Mouse (Mus musculus) kidney, embryonic 15.5 days (tissue): ENCODE results near the gene Sox10. TPM values are rescaled to one million over a fixed set of nuclear protein-coding genes. Genes with fewer than 3 reads are reported as not detected.
A peak's percentile ranks its signal among the peaks of the same experiment; 100 is the strongest.

Source experiments
- ATAC-seq: fragments of 200-750 bp; cut with Nextera tagmentation; replicated peaks from 2 replicates; pipeline ENCODE4 v1.8.0; 2017; ENCODE audit warnings: moderate TSS enrichment; ENCODE audit not compliant: low FRiP score
- H3K27ac ChIP-seq: fragments of 300-500 bp; sonication (generic); 2 replicates; pipeline ENCODE4 v1.5.1; 2015; ENCODE audit warnings: mild to moderate bottlenecking, inconsistent platforms
- H3K27me3 ChIP-seq: fragments of 300-500 bp; sonication (generic); 2 replicates; pipeline ENCODE4 v1.6.1; 2015; ENCODE audit warnings: inconsistent platforms
- H3K36me3 ChIP-seq: fragments of 300-500 bp; sonication (generic); 2 replicates; pipeline ENCODE4 v1.6.1; 2015; ENCODE audit warnings: inconsistent platforms
- H3K4me1 ChIP-seq: fragments of 300-500 bp; sonication (generic); 2 replicates; pipeline ENCODE4 v1.6.1; 2015; ENCODE audit warnings: inconsistent platforms
- H3K4me2 ChIP-seq: fragments of 300-500 bp; sonication (generic); 2 replicates; pipeline ENCODE4 v1.6.1; 2015; ENCODE audit warnings: moderate library complexity, mild to moderate bottlenecking, inconsistent platforms
- H3K4me3 ChIP-seq: fragments of 300-500 bp; sonication (generic); replicated peaks from 2 replicates; pipeline ENCODE4 v1.5.1; 2015; ENCODE audit warnings: mild to moderate bottlenecking, inconsistent platforms
- H3K9ac ChIP-seq: fragments of 300-500 bp; sonication (generic); 2 replicates; pipeline ENCODE4 v1.6.1; 2015; ENCODE audit warnings: mild to moderate bottlenecking, inconsistent platforms
- H3K9me3 ChIP-seq: fragments of 300-500 bp; sonication (generic); replicated peaks from 2 replicates; pipeline ENCODE4 v1.6.1; 2016; ENCODE audit warnings: inconsistent platforms
- WGBS: fragments of 180-500 bp; shearing (Covaris S2); methylation state at CpG from one replicate; pipeline ENCODE4 v1.1.7; 2015; ENCODE audit warnings: mixed read lengths; 5-methylcytosine and 5-hydroxymethylcytosine counted together
- polyA plus RNA-seq: library from polyadenylated mRNA; unstranded; fragments of >200 nt; fragmentation: Nextera tagmentation; extraction: Ambion mirVana; gene quantifications from 2 replicates; pipeline ENCODE4 v1.2.1, GENCODE M21; 2015

The Sox10 gene
- 0.40 and 0.96 TPM in 2 replicates for polyA plus RNA-seq

DNA sequence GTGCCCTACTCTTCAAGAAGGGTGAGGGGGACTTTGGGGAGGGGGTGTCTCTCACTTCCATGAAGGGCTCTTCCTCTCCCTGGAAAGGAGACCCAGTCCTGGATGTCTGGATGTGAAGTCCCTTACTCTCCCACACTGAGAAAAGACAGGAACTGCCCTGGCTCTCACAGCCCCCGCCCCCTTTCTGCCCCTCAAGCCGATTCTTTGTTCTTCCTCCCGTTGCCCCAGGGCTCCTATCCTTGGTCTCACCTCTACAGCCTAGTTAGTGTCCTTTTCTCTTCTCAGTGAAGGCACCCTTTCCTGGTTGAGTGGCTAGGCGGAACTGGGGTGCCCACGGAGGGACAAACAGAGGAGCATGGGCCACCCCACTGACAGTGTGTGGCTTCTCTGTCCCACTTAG, at the start of gene Sox10:
Sox10 (minus strand) TSS at position 101 of the 400 bp plus-strand sequence.
- H3K27ac ChIP-seq = no peak within 1 kb of the TSS
- peaks cover 62% of the 10 kb centered on the region for H3K27me3 ChIP-seq
- H3K4me1 ChIP-seq = peaks cover 19% of the 10 kb centered on the region
- no peak for ATAC-seq
- WGBS = 56% methylated on average over 5 of the region's 5 CpGs
- H3K36me3 ChIP-seq = no peaks in the 10 kb centered on the region
- H3K4me3 ChIP-seq = no peak within 1 kb of the TSS
- H3K9ac ChIP-seq = no peak within 1 kb of the TSS
- no peaks in the 10 kb centered on the region for H3K9me3 ChIP-seq
- H3K4me2 ChIP-seq = no peak within 1 kb of the TSS

DNA sequence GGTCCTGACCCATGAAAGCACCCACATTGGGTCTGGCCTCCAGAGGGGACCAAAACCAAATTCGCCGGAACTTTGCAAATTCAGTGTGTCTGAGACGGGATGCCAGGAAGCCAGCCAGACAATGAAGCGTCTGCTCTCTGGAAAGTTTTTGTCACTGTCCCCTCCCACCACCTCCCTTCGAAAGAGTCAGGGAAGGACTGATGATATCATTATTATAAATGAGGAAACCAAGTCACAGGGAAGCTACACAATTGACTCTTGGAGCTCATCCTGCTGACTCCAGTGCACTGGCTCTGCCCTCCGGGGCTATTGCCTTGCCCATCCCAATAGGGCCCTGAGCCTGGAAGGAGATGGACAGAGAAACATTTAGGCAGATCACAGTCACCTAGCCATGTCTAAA, 48.6 kb upstream of the Sox10 start:
- H3K4me3 ChIP-seq = no peak overlapping the region
- no peaks in the 10 kb centered on the region for H3K27me3 ChIP-seq
- H3K9me3 ChIP-seq = no peaks in the 10 kb centered on the region
- no peak for ATAC-seq
- H3K27ac ChIP-seq = no peak overlapping the region
- H3K4me2 ChIP-seq = no peak overlapping the region
- whole genome bisulfite sequencing = 77% methylated on average over 6 of the region's 6 CpGs
- no peak overlapping the region for H3K9ac ChIP-seq
- H3K36me3 ChIP-seq = no peaks in the 10 kb centered on the region
- peaks cover 11% of the 10 kb centered on the region for H3K4me1 ChIP-seq

DNA sequence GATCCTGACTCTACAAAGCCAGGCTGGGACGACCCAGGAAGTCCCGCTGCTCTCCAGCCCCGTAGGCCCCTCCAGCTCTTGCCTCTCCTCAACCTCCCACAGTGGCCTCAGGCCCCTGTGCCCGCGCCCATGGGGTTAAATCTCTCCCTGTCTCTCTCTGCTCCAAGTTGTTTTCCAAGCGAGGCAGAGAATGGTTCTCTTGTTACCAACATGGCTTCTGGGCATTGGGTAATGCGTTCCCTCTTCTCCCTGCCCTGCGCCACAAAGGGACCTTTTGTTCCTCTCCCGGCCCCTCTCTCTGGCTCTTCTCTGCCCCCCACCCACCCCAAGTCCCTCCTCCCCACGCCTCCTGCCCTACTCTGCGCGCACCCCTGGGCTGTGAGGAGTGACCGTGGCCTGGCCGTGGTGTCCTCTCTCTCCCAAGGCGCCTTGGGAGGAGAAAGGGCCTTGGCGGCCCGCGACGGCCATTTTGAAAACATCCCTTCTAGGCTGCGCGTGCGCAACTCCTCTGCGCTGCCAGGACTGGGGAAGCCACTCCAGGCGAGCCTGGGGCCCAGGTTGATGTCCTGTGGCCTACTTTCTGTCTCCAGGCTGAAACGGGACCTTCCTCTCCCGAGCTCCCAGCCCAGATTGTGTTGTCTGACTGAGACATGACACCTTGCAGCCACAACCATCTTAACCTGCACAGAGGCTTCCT, 47.9 kb upstream of the Sox10 start:
- Histone ChIP-seq H3K27me3 (no peaks in the 10 kb centered on the region), H3K9ac (no peak overlapping the region), H3K27ac (0 out of 2 replicates have a peak overlapping the region, but pooled peaks have one; percentile 3), H3K9me3 (no peaks in the 10 kb centered on the region), H3K4me2 (no peak overlapping the region), H3K36me3 (no peaks in the 10 kb centered on the region), H3K4me1 (peaks cover 11% of the 10 kb centered on the region), H3K4me3 (no peak overlapping the region)
- no peak for ATAC-seq
- 83% methylated on average over 26 of the region's 26 CpGs for WGBS

DNA sequence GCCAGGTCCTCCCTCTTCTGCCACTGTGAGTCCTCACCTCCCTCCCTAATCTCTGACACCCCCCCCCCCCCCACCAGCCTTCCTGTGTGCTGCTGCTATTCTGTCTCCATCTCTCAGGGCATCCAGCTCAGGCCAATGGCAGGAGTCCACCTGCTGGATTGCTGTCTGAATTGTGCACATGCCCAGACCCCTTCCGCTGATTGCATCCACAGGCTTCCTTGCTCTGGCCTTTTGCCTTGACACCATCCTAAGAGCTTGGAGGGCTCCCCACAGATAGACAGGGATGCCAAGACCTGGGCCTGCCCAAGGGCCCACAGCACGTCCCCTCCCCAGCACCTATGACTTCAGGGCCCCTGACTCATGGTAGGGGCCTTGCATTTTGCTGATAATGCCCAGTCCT, 45.3 kb upstream of the Sox10 start:
- H3K4me2 ChIP-seq = no peak overlapping the region
- peaks cover 11% of the 10 kb centered on the region for H3K4me1 ChIP-seq
- 73% methylated on average over 2 of the region's 2 CpGs for WGBS
- no peaks in the 10 kb centered on the region for H3K27me3 ChIP-seq
- ATAC-seq = no peak
- H3K36me3 ChIP-seq = no peaks in the 10 kb centered on the region
- no peaks in the 10 kb centered on the region for H3K9me3 ChIP-seq
- no peak overlapping the region for H3K4me3 ChIP-seq
- H3K9ac ChIP-seq = no peak overlapping the region
- H3K27ac ChIP-seq = no peak overlapping the region

DNA sequence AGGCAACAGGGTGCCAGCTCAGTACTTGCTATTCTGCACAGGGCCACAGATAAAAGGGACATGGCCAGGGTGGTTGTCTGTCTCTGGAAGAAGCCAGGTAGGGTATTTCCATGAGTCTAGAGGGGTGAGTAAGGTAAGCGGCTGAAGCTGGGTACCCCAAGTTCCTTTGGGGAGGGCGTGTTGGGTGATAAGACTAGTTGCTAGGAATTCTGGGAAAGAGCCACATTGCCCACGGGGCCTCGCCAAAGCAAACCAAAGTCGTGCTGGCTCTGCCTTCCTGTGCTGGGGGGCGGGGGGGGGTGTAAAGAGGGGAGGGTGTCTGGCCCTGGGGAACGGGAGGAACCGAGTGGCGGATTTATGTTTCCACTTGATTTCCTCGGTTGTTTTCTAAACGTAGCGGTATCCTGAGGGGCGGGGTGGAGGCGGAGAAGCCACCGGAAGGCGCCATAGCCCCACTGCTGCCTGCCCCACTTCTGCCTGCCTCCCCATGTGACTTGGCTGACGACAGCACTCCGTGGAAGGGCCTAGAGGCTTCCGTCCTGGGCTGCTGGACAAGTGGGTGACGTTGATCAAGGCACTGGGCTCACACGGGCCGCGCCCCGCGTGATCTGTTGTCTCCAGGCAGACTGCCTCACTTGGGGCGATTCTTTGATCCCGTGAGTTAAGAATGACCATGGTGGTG, 43.9 kb upstream of the Sox10 start:
- no peaks in the 10 kb centered on the region for H3K27me3 ChIP-seq
- H3K27ac ChIP-seq = no peak overlapping the region
- H3K9ac ChIP-seq = no peak overlapping the region
- 71% methylated on average over 27 of the region's 27 CpGs for WGBS
- H3K4me2 ChIP-seq = 0 out of 2 replicates have a peak overlapping the region, but pooled peaks have one; percentile 9
- H3K36me3 ChIP-seq = no peaks in the 10 kb centered on the region
- H3K4me3 ChIP-seq = no peak overlapping the region
- 0 out of 2 replicates have a peak, but pooled peaks have one; percentile 28 for ATAC-seq
- H3K4me1 ChIP-seq = peaks cover 11% of the 10 kb centered on the region
- H3K9me3 ChIP-seq = no peaks in the 10 kb centered on the region

DNA sequence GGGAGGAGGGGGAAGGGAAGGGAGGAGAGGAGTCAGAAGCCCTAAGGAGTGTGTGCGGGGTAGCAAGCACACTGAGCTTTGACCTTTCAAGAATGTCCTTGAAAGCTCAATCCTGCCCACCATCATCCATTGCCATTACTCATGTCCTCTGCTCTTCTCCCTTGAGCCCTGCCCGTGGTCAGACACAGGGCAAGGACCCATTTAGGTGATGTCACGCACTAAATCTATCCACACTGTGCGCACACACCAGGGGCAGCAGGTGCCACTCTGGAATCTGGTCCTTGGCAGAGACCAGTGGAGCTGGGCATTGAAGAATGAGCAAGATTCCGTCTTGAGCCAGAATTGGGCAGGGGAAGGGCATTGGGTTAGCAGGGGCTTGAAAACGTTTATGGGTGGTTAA, 43.2 kb upstream of the Sox10 start:
- H3K4me1 ChIP-seq = peaks cover 11% of the 10 kb centered on the region
- H3K4me3 ChIP-seq = no peak overlapping the region
- ATAC-seq = no peak
- H3K4me2 ChIP-seq = no peak overlapping the region
- H3K9me3 ChIP-seq = no peaks in the 10 kb centered on the region
- no peaks in the 10 kb centered on the region for H3K27me3 ChIP-seq
- 62% methylated on average over 6 of the region's 6 CpGs for WGBS
- H3K36me3 ChIP-seq = no peaks in the 10 kb centered on the region
- no peak overlapping the region for H3K9ac ChIP-seq
- H3K27ac ChIP-seq = no peak overlapping the region

DNA sequence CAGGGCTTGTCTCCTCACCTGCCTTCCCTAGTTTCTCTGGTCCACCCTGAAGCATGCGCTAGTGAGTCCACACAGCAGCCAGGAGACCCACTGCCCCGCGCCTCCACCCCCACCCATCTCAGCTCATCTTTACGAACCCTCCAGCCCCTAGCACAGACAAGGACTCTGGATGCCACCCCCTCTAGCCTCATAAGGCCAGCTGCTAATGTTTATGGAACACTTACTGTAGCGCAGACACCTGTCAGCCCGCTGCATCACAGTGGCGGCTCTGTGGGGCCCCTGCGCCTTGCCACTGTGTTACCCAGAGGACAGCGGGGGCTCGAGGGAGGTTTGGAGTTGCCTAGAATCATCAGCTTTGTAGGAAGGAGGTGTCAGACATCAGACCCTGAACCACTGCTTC, 37.5 kb upstream of the Sox10 start:
- Histone ChIP-seq H3K27me3 (peaks cover 9% of the 10 kb centered on the region; the same call in 1 of the 2 replicates), H3K9me3 (no peaks in the 10 kb centered on the region), H3K27ac (no peak overlapping the region), H3K4me2 (no peak overlapping the region), H3K4me1 (peaks cover 21% of the 10 kb centered on the region), H3K4me3 (no peak overlapping the region), H3K36me3 (no peaks in the 10 kb centered on the region), H3K9ac (no peak overlapping the region)
- WGBS = 34% methylated on average over 10 of the region's 10 CpGs
- ATAC-seq = no peak

DNA sequence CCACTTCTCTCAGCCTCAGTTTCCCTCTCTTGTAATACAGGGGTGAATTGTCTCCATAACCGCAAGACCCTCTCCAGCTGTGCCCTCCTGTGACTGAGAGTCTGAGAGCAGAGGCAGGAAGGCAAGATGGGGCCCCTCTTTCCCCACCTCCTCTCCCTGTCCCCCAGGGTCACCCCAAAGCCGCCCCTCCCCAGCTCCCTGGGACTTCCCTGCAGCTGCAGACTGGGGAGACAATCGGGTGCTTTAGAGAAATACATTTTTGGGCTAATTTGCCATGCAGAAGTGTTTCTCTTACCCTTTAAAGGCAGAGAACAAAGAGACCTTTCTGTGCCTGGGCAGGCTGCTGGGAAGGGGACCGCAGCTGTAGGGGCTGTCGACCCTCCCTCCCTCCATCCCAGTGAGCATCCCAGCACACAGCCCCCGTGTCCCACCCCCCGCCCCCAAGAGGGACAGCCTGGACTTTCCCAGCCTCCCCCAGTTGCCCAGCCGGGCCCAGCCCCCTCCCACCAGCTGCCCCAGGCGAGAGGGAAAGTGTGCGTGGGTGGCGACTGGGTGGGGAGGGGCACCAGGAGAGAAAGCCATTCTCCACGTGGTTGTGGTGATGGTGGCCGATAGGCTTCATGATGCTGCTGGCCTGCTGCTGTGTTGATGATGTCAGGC, 36.6 kb upstream of the Sox10 start:
- ATAC-seq = 0 out of 2 replicates have a peak, but pooled peaks have one; percentile 40
- H3K36me3 ChIP-seq = no peaks in the 10 kb centered on the region
- no peak overlapping the region for H3K9ac ChIP-seq

DNA sequence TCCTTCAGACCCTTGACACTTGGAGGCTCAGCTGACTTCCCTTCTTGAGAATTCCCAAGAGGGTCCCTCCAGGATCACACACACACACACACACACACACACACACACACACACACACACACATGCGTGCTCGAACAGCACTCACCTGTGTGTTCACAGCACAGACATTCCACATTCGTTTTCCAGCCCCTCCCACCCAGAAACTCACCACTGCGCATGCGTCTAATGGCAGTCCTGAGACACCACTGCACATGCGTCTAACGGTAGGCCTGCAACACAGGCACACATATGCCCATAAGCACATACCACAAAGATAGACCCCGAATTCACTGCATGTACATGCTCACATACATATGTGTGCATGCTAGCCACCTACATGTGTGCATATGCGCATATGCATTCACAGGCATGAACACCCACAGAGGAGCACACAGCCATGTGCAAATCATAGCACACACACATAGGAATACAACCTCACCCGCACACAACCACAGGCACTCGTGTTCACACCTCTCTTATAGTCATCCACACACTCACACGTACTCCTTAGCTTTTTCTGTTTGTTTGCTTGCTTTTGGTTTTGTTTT, 34.4 kb upstream of the Sox10 start:
- 92% methylated on average over 12 of the region's 12 CpGs for WGBS

More for the DNA sequence above, 36.6 kb upstream of the Sox10 start:
- Histone ChIP-seq H3K4me1 (peaks cover 21% of the 10 kb centered on the region), H3K9me3 (no peaks in the 10 kb centered on the region), H3K4me2 (0 out of 2 replicates have a peak overlapping the region, but pooled peaks have one; percentile 29), H3K27me3 (peaks cover 9% of the 10 kb centered on the region; the same call in 1 of the 2 replicates), H3K27ac (no peak overlapping the region), H3K4me3 (no peak overlapping the region)
- 20% methylated on average over 13 of the region's 13 CpGs for WGBS

DNA sequence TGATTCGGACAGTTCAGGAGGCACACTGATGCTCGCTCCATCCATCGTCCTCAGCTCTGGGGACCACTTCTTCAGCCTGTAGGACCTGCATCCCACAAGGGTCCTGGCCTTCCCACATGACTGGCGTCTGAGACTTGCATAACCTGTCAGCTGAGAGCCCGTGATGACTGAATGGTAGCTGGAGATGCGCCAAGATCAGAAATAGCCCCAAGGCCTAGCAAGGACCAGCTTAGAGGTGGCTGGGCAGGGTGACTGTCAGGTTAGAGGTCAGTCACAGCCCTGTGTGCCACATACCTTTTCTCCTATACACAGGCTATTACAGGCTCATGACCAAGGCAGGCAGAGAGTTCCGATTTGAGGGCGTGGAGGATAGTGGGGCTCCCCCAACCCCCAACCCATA, 30.5 kb upstream of the Sox10 start:
- no peak overlapping the region for H3K27ac ChIP-seq
- peaks cover 18% of the 10 kb centered on the region for H3K4me1 ChIP-seq
- no peak for ATAC-seq
- H3K27me3 ChIP-seq = 0 out of 2 replicates have a peak, but pooled peaks cover 4% of the 10 kb centered on the region
- H3K4me2 ChIP-seq = no peak overlapping the region
- no peak overlapping the region for H3K4me3 ChIP-seq
- no peak overlapping the region for H3K9ac ChIP-seq
- no peaks in the 10 kb centered on the region for H3K36me3 ChIP-seq
- no peaks in the 10 kb centered on the region for H3K9me3 ChIP-seq
- 79% methylated on average over 8 of the region's 8 CpGs for WGBS

More for the DNA sequence above, 34.4 kb upstream of the Sox10 start:
- no peak overlapping the region for H3K9ac ChIP-seq
- H3K4me3 ChIP-seq = no peak overlapping the region
- no peaks in the 10 kb centered on the region for H3K36me3 ChIP-seq
- peaks cover 9% of the 10 kb centered on the region; the same call in 1 of the 2 replicates for H3K27me3 ChIP-seq
- ATAC-seq = no peak
- no peak overlapping the region for H3K4me2 ChIP-seq
- H3K9me3 ChIP-seq = no peaks in the 10 kb centered on the region
- H3K27ac ChIP-seq = no peak overlapping the region
- H3K4me1 ChIP-seq = peaks cover 21% of the 10 kb centered on the region

DNA sequence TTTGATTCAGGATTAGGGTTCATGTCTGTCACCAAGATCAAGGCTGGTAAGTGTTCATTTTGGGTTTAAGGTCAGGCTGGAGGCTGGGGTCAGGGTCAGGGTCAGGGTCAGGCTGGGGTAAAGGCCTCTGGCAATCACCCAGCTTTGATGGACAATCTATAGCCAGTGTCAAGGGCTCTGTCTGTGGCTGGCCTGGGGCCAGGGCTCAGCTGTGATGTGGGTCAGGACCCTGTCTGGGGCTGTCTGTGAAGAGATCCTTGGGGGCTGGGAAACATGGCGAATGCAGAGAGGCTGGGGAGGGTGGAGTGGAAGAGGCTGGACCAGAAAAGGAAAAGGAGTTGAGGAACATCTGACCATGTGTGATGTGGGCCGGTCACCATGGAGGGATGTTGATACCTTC, 29.9 kb upstream of the Sox10 start:
- H3K4me2 ChIP-seq = no peak overlapping the region
- H3K36me3 ChIP-seq = no peaks in the 10 kb centered on the region
- WGBS = 65% methylated on average over 2 of the region's 2 CpGs
- H3K4me1 ChIP-seq = peaks cover 18% of the 10 kb centered on the region
- no peak overlapping the region for H3K27ac ChIP-seq
- no peak for ATAC-seq
- no peak overlapping the region for H3K9ac ChIP-seq
- H3K9me3 ChIP-seq = no peaks in the 10 kb centered on the region
- H3K4me3 ChIP-seq = no peak overlapping the region
- H3K27me3 ChIP-seq = 0 out of 2 replicates have a peak, but pooled peaks cover 4% of the 10 kb centered on the region
